Mouse (Mus musculus): ENCODE measurements around the gene Dnajb1.

Gene Dnajb1

GRCm38 (mm10) chr8:83607661-83608397 is at the start of gene Dnajb1, which contains the start of gene Tecr:
Dnajb1 (plus strand) TSS chr8:83608193.
Tecr (minus strand) TSS chr8:83607971.
- peak; percentile 100 for DNase-seq

DNA sequence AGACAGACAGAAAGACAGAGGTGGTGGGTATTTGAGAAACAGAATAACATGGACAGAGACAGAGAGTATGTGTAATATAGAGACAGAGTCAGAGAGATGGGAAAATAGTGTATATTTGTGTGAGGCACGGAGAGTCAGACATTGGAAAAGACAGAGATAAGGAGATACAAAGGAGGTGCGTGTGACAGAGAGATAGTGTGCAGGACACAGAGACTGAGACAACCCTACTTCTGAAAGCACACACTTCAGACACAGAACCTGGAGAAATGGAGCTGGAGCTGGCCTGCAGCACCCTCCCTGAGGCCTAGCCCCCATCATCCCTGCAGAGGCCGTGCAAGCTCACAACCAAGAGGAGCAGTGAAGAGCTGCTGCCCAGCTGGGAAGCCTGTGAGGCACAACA is 45.3 kb upstream of the Dnajb1 start:
- DNase-seq = no peak

- no peak for DNase-seq
Observed at GRCm38 (mm10) chr8:83563246-83563645, 44.7 kb upstream of the Dnajb1 start.

DNA sequence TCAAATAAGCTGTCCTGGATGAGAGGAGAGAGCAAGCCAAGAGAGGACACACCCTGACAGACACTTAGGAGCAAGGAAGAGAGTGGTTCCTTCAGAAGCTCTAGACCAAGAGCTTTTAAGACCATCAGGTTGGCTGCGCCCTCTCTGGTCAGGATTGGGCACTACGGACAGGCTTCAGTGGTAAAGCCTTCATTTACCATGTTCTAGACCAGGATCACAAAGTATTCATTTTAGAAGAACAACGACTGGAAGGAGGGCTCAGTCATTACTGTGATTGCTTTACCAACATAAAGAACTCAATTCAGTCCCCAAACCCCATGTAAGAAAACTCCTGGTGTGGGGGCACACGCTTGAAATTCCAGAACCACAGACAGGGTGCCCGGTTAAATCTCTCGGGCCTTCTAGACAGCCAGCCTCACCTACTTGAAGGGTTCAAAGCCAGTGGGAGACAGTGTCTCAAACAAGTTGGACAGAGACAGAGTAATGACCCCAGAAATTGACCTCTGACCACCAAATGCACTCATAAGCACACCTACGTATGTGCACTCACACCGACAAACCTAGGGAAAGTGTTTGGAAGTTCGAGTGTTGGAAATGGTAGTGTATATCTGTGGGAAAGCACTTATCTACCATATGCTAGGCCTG is 42.1 kb upstream of the Dnajb1 start:
- DNase-seq = peak; percentile 51 to 57

DNA sequence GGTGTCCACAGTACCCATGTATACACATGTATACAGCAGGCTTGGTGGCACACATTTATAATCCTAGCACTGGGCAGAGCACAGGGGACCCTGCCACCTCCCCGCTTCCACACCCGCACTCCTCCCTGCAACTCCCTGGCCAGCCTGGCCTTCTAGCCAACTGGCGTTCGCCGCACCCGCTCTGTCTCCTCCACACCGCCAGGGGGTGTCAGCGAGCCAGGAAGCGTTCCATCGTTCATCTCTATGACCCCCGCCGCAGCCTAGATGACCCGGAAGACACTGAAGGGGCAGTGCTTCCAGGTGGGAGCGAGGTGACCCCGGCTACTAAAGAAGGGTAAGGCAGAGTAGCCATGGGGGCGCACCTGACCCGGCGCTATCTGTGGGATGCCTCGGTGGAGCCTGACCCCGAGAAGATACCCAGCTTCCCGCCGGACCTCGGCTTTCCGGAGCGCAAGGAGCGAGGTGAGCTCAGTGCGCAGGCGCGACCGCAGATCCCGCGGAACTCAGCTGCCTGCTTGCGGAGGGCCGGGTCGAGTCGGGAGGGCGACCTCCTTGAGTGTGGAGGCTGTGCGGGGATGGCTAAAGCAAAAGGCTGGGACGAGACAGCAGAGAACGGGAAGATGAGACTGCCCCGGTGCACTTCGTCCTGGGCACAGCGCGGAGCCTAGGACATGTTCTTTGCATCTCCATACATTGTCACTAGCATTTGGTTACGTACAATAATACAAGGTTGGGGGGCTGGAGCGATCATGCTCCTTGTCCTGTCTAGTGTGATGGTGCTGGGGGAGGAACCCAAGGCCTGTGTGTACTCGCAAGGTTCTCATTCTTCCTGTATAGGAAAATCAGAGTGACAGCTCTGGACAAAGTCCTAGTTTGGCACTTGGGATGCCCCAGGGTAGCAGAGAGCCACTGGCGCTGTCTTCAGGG is 41.3 kb upstream of the Dnajb1 start, which contains the start of gene Ndufb7:
TSS of gene Ndufb7 (plus strand) at position 203 of the 927 bp plus-strand sequence.
- peak; percentile 99 for DNase-seq

- peak; percentile 6 to 9 for DNase-seq
Observed at GRCm38 (mm10) chr8:83567668-83568067, 40.3 kb upstream of the Dnajb1 start.

GRCm38 (mm10) chr8:83568128-83568527 is 39.9 kb upstream of the Dnajb1 start:
- DNase-seq = peak; percentile 2 to 4

DNA sequence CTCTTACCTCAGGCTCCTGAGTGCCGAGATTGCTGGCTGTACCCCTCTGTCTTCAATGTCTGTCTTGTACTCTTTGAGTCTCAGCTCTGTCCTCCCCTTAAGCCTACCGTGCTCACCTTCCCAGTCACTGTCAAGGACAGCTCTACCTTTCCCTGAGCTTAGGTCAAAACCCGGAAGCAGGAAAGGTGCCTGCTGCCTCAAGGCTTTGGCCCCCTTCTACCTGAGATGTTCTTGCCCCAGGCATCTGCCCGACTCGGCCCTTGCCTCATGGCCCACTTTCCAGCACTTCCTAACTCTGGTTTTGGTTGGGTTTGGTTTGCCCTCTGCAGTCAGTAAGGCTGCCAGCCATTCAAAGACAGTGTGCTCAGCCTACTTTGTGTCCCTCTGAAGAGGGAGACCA is 39.2 kb upstream of the Dnajb1 start:
- DNase-seq = peak; percentile 3 to 6

- DNase-seq = peak; percentile 2 to 6
Observed at GRCm38 (mm10) chr8:83569165-83569564, 38.8 kb upstream of the Dnajb1 start.

DNA sequence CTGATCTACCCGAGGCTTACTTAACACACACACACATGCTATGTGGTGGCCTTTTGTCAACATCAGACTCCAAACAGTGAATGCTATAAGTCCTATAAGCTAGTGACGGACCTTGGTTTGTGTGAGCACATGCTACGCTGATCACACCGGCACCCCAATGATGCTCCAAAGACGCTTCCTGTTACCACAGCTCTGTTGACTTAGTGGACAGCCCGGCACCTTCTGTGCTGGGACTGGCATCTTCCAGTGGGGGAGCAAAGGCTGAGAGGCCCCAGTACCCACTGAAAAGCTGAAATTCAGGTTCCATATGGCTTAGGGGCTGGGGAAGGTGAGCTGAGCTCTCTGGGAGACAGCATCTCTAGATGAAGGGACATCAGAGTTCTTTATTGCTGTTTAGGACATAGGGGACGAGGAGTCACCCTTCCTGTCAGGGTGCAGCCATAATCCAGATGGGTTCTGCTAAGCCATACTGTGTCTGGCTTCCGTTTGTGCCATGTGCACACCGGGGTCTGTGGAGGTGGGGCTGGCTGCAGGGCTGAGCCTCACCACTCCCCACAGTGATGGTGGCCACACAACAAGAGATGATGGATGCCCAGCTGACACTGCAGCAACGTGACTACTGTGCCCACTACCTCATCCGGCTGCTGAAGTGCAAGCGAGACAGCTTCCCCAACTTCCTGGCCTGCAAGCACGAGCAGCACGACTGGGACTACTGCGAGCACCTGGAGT is 37.6 kb upstream of the Dnajb1 start:
- DNase-seq = peak; percentile 8 to 11

- DNase-seq = peak in 1 of 2 experiments; percentile 14
Observed at GRCm38 (mm10) chr8:83571001-83571340, 37.0 kb upstream of the Dnajb1 start.

- DNase-seq = peak; percentile 3 to 16
Observed at GRCm38 (mm10) chr8:83571791-83572190, 36.2 kb upstream of the Dnajb1 start.

- DNase-seq = peak; percentile 2 to 5
Observed at GRCm38 (mm10) chr8:83572246-83572812, 35.7 kb upstream of the Dnajb1 start.

DNA sequence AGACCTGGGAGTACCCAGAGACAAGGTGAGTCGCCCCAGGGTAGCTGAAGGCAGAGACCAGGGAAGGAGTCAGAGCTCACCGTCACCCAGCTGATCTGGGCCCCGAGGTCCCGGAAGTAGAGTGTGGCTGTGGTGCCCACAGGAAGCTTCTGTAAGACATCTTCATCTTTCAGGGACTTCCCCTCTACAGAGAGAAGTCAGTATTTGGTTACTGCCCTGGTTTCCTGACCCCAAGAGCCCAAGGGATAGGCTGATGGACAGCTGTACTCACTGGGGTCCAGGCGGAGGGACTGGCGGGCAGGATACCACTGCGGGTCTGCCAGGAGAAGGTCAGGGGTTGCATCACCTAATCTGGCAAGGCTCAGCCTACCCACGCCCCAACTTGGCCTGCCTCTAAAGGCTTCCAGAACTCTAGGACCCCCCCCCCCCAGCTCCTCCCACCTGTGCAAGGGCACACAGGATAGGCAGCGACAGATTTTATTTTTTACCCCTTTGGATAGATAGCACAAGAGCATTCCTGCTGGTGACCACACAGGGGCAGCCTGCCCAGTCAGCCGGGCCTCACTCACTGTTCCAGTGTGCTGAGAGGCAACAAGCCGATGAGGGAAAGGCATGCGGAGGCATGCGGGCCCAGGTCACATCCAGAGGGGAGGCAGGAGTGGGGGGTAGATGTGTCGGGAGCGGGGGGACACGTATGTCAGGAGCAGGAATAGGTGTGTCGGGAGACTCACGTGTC is 34.7 kb upstream of the Dnajb1 start:
- DNase-seq = peak; percentile 30 to 36

DNA sequence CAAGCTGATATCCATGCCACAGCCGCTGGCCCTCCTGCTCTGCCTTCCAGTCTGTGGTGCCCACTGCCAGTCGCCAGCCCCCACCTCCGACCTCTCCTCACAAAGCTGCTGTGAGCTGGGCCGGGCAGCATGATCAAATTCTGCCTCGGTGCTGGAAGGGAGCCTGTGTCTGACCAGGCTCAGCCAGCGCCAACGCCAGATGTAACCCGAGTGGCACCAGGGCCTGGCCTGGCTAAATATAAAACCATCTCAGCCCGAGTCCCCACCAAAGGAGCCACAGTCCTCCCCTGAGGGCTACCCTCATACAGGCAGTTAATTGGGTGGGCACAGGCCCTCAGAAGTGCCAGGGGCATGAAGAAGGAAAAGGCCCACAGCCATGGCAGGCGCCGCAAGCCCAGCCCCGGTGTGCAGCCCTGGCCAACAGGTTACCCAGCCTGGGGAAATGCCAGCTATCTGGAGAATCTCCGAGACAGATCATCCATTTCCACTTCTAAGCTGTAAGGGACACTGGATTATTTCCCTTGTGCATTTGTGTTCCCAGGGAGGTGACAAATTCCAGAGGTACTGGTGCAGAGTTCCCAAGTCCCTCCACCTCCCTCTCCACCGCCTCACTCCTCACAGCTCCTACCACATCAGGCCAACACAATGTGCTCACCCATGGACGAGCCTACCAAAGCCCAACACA is 33.2 kb upstream of the Dnajb1 start:
- DNase-seq = peak; percentile 51 to 58

DNA sequence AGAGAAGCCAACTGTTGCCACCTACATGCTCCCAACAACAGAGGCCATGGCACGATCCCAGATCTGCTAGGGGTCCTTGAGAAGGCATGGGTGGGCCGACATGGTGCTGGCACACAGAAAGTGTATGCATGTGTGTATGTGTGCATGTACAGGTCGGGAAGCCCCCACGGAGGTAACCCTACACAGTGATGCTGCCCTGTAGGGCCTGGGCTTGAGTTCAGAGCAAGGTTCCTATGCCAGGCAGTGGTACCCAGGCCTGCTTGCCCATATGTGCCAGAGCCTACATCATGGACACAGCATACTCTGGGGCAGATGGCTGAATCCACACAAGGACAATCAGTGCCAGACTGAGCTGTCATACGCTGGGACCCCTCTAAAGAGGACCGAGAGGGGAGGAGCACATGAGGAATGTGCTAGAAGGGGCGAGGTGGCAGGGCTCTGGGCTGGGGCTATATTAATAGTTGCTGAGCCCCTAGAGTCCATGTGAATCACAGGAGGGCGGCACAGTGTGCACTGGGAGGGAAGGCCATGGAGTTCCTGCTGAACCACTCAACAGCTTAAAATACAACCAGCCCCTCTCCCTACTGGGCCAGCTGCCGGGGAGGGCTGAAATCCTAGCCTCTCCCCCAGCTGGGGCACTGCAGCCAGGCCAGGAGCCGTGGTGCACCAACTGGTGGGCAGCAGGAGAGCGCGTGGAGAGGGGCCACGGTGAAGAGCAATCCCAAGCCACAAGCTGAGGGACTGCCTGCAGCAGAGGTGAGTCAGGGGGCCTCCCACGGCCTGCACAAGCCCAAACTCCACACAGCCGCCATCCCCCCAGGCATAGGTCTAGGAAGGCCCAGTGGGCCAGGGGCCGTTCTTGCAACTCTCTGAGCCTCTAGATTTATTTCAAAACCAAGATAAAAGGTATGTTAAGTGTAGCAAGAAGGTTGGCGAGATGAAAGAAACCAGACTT is 32.2 kb upstream of the Dnajb1 start:
- peak; percentile 71 to 77 for DNase-seq

DNA sequence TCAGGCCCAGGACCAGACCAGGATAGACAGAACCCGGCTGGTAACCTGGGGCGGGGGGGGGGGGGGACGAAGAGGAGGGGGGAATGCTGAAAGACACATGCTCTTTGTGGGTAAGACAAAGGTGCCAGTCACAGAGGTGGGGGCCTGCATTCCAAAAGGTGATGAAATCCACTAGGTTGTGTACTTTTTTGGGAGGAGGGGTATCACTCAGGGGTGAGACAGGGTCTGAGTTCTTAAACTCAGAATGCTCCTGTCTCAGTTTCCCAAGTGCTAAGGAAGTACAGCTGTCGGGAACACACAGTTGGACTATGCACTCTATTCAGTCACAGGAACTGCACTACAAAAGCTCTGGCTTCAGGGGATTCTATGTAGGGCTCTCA is 31.5 kb upstream of the Dnajb1 start:
- peak in 1 of 2 experiments; percentile 2 for DNase-seq

- peak; percentile 11 to 19 for DNase-seq
Observed at GRCm38 (mm10) chr8:83576921-83577320, 31.1 kb upstream of the Dnajb1 start.

- peak; percentile 58 to 66 for DNase-seq
Observed at GRCm38 (mm10) chr8:83577384-83577791, 30.6 kb upstream of the Dnajb1 start.

Data from cerebellum, postnatal 10 days (tissue).